Mouse (Mus musculus) 3T3-L1 (cell line): Measurements from ENCODE around the gene Casc3.
A peak's percentile ranks its signal among the peaks of the same experiment; 100 is the strongest.

Experiments
- DNase-seq: peaks from one replicate; pipeline ENCODE4 v3.0.0-alpha.2; 2015; ENCODE audit warnings: low read depth, low spot score

The Casc3 gene

DNA sequence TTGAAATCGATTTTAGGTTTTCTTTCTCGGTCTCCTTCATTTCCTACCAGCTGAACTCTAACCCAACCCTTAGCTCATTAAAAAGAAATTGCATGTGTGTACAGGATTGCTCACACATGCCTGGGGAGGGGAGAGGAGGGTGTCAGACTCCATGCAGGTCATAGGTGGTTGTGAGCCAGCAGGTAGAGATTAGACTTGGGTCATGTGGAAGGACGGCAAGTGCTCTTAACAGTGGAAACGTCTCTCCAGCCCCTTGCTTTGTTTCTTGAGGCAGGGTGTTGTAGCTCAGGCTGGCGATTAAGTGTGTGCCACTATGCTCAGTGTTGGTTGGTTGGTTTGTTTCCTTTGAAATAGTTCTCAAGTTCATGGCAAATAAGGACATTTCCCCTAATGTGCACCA is 66.1 kb downstream of the Casc3 start:
- DNase-seq: no peak

DNA sequence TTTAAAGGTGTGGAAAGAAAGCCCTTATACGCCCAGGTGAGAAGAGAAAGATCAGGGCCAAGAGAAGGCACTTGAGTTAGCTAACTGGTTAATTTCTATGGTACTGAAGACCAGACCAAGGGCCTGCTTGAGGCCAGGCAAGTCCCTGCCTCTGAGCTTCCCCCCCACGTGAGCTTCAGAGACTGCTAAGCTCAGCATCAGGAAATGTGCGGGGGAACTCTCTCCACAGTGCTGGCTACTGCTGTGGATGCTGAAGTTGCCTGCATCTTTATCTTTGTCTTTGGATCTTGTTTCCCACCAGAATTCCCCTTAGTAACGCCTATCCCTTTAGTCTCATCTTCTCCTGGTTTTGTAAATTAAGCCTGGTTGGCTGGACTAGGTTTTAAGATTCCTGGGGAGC is 66.7 kb downstream of the Casc3 start:
- no peak for DNase-seq

DNA sequence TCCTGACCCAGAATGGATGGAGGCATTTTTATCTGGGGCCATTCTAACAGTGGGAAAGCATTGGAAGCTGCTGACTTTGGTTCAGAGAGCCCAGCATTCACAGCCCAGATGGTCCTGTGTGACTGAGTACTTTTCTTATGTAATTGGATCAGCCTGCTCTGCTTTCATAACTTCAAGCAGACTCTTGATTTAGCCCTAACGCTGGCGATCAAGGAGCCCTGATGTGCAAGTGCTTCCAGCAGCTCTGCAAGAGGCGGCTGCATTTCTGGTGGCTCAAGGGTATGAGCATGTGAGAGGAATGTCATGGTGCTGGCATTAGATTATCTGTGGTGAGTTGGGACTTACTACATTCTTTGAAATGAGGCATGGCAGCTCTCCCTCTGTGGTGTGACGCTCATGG is 67.3 kb downstream of the Casc3 start:
- DNase-seq: no peak

DNA sequence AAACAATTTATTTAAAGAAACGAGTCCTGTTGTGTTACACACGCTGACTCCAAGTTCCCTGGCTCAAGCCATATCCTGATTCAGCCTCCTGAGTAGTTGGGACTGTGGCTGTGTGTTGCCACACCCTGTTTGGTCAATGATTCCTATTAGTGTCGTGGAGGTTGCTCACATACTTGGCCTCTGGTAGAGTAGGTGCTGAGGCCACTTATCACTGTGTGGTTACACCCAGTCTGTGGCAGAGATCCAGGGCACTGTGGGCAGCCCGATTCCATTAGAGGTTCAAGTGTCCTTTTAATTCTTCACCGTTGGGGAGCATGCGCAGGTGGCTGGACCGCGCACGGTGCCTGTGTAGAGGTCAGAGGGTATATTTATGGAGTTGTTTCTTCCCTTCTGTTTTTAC is 69.2 kb downstream of the Casc3 start:
- peak; percentile 32 for DNase-seq

DNA sequence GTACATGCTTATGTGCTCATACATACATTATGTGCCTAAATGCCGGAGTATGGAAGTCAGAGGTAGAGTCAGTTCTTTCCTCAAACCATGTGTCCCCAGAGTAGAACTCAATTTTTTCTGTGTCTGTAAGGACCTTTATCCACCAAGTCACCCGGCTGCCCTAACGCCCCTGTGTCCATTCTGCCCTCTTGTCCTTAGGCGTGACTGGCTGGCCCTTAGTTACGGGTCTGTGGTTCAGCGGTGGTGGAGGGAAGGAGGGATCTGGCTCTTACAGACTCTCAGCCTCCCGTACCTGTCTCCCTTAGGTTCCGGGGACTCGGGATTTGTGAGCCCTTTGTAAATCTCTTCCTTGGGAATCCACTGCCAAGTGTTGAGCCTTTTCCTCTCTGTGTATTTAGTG is 72.3 kb downstream of the Casc3 start:
- DNase-seq: no peak
